Mouse (Mus musculus) heart, adult 8-10 months (tissue): ENCODE data around the gene Ttc4. TPM values are rescaled to one million over a fixed set of nuclear protein-coding genes. Genes with fewer than 3 reads are reported as not detected.
A peak's percentile ranks its signal among the peaks of the same experiment; 100 is the strongest.

Source experiments
- DNase-seq: peaks from one replicate; pipeline ENCODE4 v3.0.0; 2022; ENCODE audit warnings: low spot score
- total RNA-seq, 4 experiments: library from RNA; stranded (reverse); gene quantifications; 2 replicates each; pipeline ENCODE4 v1.2.4; 2022

The Ttc4 gene
- 10 to 100 TPM; 17.1 to 20.9 (median 19.0) TPM for total RNA-seq

GRCm38 (mm10) chr4:106678442-106679118, at the start of gene Ttc4:
Gene Ttc4 (minus strand): TSS chr4:106678944.
- DNase-seq = peak; percentile 81

DNA sequence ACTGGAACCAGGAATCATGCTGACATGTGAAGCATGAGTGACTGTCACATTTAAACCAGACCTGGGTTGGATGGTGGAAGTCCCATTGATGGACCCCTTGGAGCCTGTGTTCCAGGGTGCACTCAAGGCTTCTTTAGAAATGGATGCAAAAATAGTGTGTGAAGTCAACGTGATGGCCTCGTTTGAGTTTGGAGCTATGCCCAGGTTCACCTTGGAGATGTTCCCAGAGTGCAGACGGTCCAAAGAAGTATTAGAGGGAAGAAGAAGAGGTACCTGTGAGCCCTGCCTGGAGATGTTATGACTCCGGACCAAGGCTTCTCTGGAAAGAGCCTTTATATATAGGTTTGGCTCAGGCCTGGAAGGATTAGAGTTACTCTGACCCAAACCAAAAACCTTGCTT, 41.9 kb upstream of the Ttc4 start:
- DNase-seq = no peak

DNA sequence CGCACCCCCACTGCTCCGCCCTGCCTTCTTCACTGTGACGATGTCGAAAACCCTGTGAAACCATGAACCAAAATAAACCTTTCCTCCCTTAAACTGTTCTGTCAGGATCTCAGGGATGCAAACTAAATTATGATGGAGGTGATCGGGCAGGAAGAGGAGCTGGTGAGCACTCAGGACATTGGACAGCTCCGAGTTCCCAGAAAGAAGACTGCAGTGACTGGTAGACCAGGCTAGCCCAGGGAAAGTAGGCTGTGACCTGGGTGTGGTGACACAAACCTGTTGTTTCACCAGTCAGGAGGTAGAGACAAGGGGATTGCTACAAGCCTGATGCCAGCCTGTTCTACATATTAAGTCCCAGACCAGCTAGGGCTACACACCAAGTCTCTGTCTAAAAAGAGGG, 34.9 kb upstream of the Ttc4 start:
- DNase-seq = no peak

- peak; percentile 67 for DNase-seq
Observed at GRCm38 (mm10) chr4:106708408-106708807, 29.7 kb upstream of the Ttc4 start.

DNA sequence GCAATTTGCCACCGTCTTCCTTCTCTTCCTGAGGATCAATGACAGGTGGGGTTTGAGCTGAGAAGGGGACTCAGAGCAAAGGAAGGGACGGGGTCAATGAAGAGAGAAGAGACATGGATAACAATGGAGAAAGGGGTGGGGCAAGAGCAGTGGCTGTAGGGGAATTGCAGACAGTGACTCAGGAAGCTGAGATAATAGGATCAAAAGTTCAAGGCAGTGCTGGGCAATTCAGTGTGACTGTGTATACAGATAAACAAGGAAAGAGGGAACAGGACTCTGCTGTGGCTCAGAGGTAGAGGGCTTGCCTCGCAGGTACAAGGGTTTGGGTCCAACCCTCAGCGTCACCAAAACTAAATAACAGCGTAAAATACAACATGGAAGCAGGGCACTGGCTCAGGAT, 29.2 kb upstream of the Ttc4 start:
- DNase-seq = no peak

GRCm38 (mm10) chr4:106705096-106705665, 26.4 kb upstream of the Ttc4 start:
- no peak for DNase-seq

DNA sequence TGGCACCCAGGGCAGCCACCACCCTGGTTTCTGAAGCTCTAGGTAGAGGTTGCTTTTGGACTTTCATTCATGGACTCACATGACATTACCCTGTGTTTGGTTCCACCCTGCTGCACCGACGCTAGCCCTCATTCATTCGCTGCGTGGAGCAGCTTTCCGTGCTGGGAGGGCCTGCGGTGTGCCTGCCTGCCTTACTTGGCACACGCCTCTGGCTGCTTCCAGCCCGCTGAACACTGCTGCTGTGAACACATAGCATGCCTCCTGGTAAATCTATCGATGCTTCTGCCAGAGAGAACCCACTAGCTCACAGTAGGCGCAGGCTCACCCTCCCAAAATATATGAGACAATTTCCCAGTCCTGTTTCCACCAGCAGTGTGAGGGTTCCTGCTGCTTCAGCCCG, 25.7 kb upstream of the Ttc4 start:
- DNase-seq = no peak

DNA sequence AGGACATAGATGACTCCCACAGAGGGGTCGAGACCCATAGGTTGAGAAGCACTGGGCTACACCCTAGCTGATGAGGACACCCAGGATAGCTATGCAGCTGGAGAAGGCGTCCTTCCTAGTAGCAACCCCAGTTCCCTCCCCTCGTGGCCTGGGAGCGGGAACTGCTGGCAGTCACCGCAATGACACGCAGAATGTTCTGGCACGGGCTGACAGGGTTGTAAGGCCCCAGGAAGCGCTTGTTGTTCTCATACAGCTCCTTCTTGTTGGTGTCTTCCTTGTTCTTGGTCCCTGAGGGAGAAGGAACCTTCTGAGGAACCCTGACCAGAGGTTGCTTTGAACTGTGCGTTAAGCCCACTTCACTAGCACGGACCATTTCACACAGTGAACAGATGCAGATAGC, 25.2 kb upstream of the Ttc4 start:
- DNase-seq = no peak

- DNase-seq = no peak
Observed at GRCm38 (mm10) chr4:106700798-106701197, 22.1 kb upstream of the Ttc4 start.

DNA sequence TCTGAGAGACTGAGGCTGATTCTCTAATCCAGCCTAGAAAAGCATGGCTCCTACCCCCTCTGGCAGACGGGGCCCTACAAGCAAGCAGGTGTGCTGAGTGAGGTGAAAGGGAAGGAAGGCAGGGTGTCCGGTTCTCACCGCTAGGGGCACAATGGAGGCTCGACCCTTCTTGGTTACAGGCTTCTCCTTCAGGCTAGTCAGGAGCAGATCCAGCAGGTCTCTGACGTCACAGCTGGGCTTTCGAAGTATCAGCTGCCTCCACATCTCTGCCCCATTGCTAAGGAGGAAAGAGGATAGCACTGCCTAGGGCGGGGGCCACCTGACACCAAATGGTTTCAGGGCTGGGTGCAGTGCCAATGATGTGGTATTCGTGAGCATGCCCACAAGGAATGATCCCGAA, 21.2 kb upstream of the Ttc4 start:
- DNase-seq = no peak

- no peak for DNase-seq
Observed at GRCm38 (mm10) chr4:106693841-106694430, 15.2 kb upstream of the Ttc4 start.

- no peak for DNase-seq
Observed at GRCm38 (mm10) chr4:106688636-106689296, 10.0 kb upstream of the Ttc4 start.

GRCm38 (mm10) chr4:106680955-106681354, 2.2 kb upstream of the Ttc4 start:
- DNase-seq = no peak

- no peak for DNase-seq
Observed at GRCm38 (mm10) chr4:106679152-106679551, 408 bp upstream of the Ttc4 start.

- DNase-seq = no peak
Observed at GRCm38 (mm10) chr4:106676749-106677148, 2.0 kb downstream of the Ttc4 start.

DNA sequence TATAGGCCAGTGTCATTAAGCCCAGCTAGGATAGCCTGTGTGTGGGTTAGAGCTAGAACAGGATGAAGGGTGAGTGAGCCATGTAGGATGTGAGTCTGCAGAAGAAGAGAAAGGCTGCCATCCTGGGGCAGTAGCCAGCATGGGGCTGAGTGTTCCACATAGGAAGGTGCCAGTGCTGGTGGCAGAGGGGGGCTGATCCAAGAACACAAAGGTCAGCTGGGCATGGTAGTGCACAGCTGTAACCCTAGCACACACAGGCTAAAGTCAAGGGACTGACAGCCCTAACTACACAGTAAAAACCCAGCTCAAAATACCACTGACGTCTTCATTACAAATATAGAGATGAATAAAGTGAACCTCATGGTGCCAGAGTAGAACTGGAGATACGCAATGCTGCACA, 12.2 kb downstream of the Ttc4 start:
- no peak for DNase-seq

GRCm38 (mm10) chr4:106665673-106666072, 13.1 kb downstream of the Ttc4 start:
- DNase-seq = no peak

GRCm38 (mm10) chr4:106665269-106665668, 13.5 kb downstream of the Ttc4 start:
- no peak for DNase-seq

DNA sequence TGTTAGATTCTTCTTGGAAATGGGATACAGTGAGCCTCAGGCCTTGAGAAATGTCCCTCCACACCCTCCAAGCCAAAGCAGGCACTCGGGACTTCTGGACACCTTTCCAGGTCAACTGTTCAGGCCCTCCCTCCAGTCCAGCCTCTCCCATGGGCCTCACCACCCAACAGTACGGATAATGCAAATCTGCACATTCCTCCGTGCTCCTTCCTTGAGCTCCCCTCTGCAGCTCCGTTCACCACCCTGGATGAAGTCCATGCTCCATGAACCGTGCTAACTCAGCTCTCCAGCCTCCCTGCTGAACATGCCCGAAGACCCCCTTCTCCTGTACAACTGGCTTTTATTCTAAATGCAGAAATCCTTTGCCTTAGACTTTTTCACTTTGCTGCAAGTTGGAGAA, 14.0 kb downstream of the Ttc4 start:
- DNase-seq = no peak

GRCm38 (mm10) chr4:106663956-106664470, 14.7 kb downstream of the Ttc4 start:
- no peak for DNase-seq

DNA sequence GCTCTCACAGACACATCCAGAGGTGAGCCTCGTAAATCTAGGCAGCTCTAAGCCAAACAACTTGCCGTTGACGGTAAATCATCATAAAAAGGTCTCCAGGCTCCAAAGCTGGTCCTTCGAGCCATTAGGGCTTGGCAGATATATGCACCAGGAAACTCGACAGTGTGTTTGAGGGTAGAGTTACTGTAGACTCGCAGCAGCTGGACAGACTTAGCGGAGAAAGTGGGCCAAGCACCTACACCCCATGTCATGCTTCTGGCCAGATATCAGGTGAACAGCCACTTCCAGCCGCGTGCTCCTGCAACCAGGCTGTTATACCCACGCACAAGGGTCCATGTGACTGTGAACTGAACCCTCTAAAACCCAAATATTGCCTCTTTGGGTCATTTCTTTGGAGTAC, 23.1 kb downstream of the Ttc4 start:
- DNase-seq = no peak

DNA sequence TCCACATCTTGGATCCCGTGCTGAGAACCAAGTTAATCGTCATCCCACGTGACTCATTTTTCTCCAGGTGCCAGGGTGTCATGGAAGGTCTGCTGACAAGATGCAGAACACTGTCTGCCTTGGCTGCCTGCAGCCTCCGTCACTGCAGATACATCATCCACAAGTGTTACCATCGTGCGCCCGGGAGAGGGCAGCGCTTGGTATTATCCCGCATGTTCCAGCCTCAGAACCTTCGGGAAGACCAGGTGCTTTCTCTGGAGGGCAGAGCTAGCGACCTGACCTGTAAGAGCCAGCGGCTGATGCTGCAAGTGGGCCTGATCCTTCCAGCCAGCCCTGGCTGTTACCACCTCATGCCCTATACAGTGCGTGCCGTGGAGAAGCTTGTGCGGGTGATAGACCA, 25.7 kb downstream of the Ttc4 start:
- no peak for DNase-seq

DNA sequence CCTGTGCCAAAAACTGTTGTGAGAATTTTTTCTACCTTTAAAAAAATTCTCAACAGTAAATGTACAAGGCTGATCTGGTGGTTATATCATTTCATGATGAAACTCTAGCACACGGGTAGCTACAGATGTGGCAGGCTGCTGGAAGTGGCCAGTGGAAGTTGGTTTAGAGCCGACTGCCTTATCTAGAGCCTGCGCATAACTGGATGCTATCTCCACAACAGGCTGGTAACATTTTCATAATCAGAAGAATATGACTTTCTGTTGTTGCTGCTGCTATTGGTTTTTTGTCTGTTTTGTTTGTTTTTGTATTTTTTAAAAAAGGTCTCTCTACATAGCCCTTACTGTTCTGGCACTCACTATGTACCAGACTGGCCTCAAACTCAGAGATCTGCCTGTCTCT, 26.2 kb downstream of the Ttc4 start:
- DNase-seq = no peak
